Mouse (Mus musculus) urinary bladder, adult 2 months (tissue): ENCODE data around the gene Trio. TPM values are rescaled to one million over a fixed set of nuclear protein-coding genes. Genes with fewer than 3 reads are reported as not detected.

ENCODE experiments used
- DNase-seq: peaks from one replicate; pipeline ENCODE4 v3.0.0; 2022; ENCODE audit warnings: low spot score
- polyA plus RNA-seq: library from polyadenylated mRNA; depleted of rRNA; stranded (reverse); fragments of >200 nt; gene quantifications from 2 replicates; pipeline ENCODE4 v1.2.3, GENCODE M21; 2012

Gene Trio
- polyA plus RNA-seq, 1 experiment: 71.0 TPM

DNA sequence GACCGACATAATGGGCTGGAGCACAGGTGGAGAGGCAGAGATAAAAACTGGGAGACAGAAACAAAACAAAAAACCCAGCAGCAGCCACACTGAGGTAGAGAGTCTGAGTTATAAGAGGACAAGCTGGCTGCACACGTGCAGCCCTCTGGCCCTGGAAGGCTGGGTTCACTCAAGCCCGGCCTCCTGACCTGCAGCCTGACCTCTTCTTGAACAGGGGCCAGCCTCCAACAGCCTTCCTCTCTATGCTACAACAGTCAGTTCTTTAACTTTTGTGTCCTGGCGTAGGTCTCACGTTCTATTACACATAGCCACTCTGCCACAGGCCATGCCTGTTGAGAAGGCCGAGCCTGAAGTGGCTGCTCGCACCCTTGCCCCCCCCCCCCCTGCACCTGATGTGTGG is 147.8 kb downstream of the Trio start:
- DNase-seq: no peak

DNA sequence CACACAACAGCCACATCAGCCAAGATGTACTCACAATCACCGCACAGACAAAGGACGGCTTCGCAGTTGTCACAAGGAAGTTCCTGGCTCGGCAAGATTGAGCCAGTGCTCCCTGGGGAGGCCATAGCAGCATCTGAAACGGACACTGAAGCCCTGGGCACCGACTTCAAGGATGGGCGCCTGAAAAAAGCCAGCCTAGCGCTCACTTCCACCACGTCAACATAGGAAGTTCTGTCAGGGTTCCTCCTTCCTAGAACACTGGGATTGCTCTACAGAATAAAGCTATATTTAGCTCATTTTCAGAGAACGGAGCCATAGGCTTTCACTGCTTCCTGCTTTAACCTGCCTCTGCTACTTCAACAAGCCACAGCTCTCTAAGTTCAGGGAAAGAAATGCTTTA is 149.3 kb downstream of the Trio start:
- no peak for DNase-seq

DNA sequence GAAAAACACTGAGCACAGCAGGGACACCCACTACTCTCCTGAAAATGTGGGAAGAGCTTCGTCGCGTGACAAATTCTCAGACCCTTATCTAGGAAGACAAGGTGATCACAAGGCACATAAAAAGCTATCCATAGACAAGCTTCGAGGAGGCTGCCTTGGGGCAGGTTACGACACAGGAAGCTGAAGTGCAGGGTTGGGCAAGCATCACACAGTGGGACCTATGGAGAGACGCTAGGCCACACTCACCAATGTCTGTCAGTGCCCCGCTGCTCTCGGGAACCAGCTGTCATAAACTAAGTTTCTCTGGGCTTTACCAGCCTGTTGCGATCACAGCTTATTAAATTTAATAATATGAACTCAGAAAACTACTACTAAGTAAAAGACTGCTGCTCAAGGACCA is 149.9 kb downstream of the Trio start:
- DNase-seq: no peak

DNA sequence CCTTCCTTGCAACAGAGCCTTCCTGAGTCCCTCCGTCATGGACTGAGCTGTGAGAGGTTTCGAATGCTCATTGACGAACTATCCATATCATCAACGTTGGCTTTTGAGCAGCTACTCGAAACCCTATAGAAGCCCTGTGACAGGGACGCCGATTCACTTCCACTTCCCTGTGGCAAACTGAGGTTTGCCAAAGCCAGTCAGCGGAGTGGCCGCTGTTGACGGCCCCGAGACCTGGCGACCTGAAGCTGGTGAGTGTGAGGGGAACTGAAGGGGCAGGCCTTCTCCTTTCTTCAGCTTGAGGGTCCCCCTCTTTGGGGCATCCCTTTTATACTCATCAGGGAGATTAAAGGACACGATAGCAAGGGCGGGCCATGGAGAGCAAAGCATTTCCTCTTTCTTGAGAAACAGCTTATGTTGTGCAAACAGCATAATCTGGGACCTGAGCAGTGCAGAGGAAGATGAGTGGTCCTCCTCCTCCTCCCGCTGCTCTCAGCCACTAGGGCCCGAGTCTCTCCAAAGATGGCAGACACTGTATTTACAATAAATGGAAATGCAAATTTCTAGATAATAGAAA is 151.8 kb downstream of the Trio start:
- no peak for DNase-seq

DNA sequence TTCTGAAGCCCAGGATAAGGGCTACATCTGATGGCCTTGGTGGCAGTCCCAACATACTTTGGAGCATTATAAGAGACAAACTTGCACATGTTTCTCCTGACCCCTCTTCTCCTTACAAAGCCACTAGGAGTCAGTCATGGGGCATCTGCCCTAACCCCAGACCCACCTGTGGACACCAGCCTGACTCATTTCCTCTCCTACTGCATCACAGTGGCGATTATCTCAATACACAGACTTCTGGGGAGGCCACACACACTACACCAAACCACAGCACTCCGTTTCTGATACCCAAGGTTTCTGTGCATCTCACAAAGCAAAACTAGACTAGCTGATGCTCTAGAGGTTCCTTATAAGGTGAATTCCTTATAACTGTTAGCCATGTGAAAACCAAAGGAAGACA is 153.4 kb downstream of the Trio start:
- DNase-seq: no peak

DNA sequence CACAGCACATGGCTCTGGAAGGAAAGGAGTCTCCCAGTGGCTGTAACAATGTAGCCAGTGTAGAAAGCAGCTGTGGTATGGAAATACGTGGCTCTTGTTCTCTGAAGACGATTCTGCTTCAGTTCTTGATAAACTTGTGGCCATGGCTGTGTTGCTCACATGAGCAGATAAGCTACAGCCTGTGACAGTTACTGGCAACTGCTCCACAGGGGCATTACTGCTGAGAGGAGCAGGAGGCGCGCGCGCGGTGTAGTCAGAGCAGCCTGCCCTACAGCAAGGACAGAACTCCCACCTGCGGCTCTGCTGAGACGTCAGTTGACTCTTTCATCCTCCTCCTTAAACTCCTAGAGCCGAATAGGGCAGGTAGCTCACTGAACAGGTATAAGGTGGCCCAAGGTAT is 153.9 kb downstream of the Trio start:
- no peak for DNase-seq

DNA sequence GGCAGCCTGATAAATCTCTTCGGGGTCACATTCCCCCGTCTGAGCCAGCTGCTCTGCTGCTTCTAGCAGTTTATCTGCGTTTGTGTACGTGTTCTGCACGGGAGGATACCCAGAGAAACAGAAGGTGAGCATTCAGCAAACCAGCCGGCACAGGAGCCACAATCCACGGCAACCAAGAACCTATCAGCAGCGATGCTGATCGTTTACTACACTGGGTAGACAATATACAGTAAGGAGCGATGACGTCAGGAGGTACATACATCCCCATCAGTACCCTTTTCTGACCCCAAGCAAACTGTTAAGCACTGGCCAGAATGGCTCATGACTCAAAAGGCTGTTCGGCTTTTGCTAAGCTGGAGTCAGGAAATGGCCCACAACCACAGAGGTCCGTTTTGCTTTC is 154.4 kb downstream of the Trio start:
- DNase-seq: no peak

DNA sequence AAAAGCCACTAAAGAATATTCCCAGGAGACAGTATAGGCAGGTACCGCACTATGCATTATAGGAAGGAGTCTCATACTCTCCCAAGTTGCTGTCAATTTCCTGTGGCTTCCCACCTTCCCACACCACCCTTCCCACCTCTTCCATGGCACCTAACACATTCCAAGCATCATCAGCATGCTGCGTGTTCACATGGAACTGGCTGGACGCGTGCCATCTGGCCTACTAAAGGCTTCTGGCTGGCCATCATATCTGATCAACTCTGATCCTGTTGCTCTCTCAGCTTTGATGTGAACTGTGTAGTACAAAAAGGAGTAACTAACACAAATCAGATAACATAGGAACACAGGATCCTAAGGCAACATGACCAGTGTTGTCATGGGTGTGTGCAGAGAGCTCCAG is 156.6 kb downstream of the Trio start:
- DNase-seq: no peak

DNA sequence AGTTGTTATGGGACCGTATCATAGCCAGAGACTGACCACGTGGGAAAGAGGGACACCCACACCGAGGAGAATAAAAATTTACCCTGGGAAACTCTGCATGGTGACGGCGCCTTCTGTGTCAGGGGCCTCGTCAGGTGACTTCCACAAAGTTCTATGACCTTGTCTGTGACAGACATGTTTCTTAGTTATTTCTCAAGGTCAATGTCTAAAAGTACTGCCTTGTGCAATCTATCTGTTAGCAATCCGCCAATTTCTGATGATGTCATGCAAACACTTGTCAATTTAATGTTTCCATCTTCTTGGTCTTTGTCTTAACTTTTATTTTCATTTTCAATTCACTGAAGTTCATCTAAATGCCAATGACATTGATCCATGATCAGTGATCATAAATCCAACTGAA is 157.8 kb downstream of the Trio start:
- DNase-seq: no peak

DNA sequence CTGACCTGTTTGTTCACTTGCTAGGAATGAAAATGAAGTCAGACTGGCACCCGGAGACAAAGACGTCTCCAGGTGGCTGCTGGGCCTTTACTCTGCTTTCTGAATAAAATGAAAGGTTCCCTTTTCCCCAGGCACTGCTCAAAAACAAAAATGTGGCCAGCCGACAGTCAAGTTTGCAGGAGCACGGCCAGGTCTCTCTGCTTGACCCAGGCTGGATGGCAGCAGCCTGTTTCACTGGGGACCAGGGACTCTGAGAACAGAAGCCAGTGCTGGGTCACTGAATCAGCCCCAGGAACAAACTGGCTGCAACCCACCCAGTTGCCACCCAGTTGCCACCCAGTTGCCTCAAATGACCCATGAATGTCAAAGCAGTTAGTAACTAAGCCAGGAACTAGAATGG is 159.2 kb downstream of the Trio start:
- DNase-seq: no peak

DNA sequence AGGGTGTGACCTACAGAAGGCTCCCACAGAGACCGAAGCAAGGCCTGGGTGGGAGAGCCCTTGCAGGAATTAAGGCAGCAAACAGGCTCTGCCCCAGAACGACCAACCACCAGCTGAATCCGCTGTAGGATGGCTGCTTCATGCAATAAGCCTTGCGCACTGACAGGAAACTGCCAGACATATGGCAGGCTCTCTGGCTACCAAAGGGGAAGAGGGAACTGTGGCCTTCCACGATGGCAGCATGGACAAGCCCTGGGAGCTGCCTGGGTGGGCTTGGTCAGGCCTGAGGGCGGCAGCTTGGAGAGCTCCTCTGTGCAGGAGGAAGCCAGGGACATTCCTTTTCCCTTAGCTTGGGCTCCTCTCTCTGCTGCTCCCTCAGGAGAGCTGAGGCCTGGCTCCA is 159.6 kb downstream of the Trio start:
- DNase-seq: no peak

DNA sequence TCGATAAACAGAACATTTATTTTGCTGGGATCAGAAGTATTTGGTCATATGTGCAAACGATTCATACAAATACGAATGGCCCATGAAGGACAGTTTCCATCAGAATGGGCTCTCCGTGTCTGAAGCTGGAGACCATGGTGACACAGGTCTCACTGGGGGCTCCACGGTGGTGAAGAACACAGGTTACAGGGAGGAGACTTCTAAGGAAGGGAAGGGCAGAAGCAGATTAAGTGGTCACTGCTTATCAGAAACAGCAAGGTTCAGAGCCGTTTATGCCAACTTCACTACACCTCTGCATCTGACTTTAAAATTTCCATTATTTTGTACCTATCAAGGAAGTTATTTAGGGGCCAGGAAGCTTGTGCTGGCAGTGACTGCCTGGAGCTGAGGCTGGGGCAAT is 161.3 kb downstream of the Trio start:
- no peak for DNase-seq

DNA sequence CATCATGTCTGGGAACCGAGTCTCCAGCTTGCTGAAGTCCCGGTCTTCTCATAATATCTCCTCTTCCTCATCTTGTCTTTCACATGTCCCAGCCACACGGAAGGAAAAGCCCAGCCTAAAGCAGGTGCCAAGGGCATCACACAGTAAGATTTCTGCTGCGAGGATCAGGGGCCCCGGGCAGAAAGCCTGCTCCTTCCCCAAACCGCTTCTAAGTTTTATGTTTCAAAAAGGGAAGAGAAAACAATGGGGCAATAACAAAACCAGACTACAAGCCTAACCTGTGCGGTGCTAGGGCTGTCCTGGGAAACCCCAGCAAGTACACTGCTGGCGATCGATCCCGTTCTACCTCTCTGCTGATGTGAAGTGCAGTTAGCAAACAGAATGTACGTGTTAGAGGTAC is 162.7 kb downstream of the Trio start:
- DNase-seq: no peak

DNA sequence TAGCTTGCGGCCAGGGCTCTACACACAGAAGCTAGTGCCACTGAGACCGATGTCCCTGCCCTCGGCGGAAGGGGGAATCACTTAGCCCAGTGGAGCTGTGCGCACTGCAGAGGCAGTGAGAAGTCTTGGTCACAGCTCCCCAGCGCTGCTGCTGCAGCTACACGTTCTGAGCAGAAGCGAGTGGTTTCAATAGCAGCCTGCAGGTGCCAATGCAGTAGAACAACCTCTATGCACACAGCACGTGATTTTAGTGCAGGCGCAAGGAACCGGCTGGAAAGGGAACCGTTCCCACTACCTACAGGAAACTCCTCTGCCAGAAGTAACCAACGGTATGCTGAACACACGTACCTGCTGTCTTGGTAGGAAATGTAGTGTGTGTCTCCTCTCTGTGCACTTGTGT is 165.2 kb downstream of the Trio start:
- DNase-seq: no peak

DNA sequence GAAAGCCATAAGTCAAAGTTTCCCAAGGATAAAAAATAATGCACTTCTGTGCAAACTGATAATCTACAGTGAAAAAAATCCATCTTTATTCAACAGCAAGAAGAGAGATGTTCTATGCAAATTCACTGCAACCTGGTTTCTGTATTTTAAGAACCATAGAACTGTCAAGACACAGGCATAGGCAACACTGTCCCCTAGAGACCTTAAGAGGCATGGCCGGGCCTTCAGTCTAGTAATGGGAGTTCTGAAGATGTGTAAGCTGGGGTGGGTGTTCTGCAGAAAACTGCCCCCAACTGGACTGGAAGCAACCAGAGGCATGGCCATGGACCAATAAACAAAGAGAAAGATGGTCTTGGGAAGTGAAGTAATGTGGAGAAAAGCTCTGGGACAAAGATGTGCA is 166.1 kb downstream of the Trio start:
- DNase-seq: no peak

DNA sequence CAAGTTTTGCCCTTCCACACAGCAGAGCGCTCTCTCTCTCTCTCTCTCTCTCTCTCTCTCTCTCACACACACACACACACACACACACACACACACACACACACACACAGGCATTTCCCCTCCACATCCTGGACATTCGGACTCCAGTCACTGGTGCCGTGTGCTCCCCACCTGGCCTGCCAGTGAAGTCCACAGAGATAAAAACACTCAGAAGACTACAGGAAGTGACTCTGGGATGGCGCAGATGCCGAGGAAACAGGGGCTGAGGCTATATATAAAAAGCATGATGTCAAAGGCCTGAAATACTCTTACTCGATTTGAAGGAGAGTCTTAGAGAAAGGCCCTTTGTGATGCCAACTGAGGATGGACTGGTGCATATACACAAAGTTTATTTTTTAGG is 166.5 kb downstream of the Trio start:
- DNase-seq: no peak

DNA sequence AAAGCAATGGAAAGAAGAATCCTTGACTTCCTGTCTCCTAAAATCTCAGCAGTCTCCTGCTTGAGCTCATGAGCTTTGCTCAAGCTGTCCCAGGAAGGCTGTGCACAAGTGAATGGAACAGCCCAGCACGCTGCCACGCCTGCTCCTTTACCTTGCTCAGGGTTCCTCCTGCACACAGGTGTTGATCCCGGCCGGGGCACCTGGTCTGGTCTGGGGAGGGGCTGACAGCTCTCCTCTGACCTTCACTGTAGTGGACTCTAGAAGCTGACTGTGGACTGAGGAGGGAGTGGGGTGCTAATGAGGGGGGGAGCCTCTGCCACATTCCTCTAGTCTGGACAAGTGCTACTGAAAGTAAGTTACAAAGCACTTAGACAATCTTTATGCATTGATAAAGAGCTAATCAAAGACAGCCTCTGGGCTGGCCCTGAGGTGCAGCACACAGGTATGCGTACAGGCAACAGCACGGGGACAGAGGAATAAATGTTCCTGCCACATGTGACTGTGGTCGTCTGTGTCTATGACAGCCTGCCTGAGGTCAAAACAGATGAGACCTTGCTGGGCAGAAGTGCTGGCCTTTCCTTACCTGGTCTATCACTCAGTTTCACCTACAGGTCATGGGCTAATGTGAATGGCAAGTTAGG is 167.3 kb downstream of the Trio start:
- DNase-seq: no peak

DNA sequence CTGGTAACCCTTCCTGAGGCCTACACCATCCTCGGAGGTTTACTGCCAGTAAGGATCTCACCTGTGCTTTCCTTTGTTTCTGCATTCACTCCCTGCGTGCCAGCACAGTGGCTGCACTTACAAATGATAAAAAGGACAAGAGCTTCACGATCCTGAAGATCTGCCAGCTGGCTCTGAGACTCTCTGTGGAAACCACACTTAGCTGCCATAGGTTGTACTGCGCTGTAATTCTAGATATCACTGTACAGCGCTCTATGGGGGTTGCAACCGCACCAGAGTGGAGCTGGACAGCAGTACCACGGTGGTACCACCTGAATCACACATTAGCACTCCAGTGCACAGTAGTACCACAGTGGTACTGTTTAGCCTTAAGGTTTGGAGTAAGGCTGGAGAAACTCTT is 168.4 kb downstream of the Trio start:
- no peak for DNase-seq

DNA sequence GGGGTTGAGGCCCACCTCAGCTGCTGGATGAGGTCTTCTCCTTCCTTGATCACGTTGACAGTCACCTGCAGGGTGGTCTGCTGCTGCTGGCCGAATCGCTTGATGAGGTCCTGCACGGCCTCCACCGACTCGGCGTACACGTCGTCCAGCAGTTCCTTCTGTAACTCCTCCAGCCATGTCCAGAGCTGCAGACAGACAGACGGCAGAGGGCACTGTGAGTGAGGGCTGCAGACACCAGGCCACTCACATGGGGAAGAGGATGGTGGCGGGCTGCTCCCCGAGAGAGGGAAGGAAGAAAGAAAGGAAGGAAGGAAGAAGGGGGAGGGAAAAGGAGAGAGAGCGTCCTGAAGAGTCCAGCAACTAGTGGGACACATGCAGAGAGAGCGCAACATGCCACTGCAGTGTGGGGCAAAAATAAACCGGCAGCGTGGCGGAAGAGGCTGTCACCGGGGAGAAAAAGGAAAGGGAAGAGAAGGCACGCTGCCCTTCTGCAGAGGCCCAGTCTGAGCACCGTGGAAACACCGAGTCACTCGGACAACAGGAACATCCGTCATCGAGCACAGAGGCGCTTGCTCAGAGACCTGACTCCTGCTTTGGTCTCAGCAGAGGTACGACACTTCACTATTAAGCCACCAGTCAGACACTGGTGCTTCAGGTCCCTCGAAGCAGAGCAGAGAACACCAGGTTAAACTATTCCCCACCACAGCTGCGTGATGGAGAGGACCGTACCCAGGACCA is 169.4 kb downstream of the Trio start:
- no peak for DNase-seq

DNA sequence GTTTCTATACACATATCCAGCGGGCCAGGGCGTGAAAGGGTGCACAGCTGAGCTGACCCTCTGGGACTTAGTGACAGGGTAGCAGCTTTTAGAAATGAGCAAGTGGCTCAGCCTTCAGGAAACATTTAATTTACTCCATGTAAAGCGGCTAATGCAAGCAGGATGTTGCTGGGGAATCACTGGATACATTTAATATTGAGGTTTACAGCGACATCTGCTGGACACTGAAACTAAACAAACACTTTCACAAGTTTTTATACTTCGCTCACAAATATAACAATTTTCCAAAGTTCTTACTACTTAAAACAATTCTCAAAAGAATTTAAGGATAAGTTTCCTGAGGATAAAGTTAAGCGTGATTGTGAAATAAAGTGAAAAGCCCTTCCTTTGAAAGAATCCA is 174.3 kb downstream of the Trio start:
- no peak for DNase-seq

DNA sequence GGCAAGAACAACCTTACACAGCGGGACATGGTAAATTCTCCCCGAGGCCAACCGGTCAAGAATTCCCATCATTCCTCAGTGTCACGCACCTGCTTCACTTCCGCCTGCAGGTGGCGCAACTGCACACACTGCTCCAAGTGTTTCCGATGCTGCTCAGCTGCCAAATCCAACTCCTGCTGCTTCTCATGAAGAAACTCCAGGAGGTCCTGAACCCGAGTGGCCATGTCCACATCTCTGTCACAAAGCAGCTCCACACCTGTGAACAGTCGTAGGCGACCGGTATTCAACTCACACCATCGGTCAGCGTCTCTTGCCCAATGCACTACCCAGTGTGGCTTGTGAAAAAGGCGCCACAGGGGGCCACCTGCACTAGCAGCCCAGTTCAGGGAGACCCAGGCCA is 174.7 kb downstream of the Trio start:
- DNase-seq: no peak

DNA sequence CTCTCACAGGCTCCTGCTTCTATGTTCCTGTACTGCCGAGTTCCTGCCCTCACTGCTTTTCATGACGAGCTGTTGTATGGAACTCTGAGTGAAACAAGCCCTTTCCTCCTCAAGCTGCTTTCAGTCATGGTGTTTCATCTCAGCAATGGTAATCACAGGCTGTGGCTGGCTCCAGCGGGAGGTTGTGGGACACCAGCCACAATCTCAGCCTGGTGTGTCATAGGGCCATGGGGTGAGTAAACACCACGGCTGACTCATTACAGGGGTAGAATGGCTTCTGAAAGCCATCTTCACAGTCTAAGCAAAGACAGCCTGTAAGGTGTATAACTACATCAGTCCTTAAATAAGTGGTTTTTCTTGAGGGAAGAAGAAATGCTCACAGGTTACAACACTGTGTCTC is 175.7 kb downstream of the Trio start:
- no peak for DNase-seq

DNA sequence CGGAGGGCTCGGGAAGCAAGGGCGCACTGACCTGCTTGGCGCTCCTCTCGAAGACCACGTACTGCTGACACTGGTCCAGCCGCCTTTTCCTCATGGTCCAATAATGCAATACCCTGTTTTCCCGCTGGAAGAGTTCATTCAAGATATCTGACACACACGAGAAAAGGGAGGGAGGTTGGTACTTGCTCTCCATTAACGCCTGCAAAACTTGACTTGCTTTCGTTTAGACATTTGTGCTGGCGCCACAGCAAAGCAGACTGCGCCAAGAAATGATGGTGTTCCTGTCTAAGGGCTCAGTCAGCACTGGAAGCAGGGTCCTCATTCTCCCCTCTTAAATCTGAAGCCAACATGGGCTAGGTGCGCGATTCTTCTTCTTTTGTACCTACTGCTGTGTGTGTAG is 184.0 kb downstream of the Trio start:
- no peak for DNase-seq

DNA sequence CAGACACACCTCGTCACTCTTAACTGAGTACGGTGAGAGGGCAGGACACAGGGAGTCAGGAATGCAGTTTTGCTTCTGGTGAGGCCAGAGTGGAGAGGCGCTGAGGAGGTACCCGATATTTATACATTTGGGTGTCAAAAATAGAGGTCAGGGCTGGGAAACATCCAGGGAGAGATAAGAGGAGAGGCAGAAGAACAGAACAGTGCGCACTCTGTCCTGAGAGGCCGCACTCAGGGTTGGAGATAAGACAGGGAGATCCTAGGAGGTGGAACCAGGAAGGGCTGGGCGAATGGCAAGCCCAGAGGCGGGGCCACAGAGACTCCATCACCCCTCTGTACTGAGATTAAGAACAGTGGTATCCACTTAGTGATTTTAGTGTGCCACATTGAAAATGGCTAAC is 185.1 kb downstream of the Trio start:
- no peak for DNase-seq
